Mouse (Mus musculus): ENCODE measurements at regions not wholly inside any gene's neighbourhood (a gene's known extent, or its start where the extent isn't known, plus 50 kb on each side); places are given as distances from the start of the nearest gene placed in this dataset.

DNA sequence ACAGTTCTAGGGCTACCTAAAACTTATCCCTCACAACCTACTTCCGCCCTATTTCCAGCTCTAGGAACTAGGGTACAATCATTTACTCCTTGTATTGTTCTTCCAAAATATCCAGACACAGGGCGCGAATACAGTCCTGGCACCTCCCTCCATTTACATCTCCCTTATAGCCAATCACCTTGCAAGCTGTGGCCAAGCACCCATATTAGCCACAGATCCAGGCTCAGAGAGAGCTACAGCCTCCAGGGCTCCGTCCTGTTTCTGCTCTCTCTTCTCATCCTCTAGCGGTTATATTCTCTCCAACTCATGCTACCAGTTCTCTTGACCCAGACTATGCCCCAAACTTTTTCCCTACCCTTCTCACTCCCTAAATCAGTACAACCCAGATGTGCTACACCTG lies 352.9 kb upstream of the Rarb start:
- no peak for TF ChIP-seq EP300 (IDR thresholded peaks at IDR 0.05; ENCODE audit: low read depth)
- TF ChIP-seq CTCF (IDR thresholded peaks at IDR 0.05; ENCODE audit: low read depth), result no peak
